Mouse (Mus musculus) heart, embryonic 16.5 days (tissue): Measurements from ENCODE around the gene Plppr2. TPM values are rescaled to one million over a fixed set of nuclear protein-coding genes. Genes with fewer than 3 reads are reported as not detected.
A peak's percentile ranks its signal among the peaks of the same experiment; 100 is the strongest.

Experiments
- ATAC-seq: fragments of 200-750 bp; cut with Nextera tagmentation; replicated peaks from 2 replicates; pipeline ENCODE4 v1.8.0; 2017; ENCODE audit warnings: moderate number of reproducible peaks; ENCODE audit not compliant: insufficient read depth, low FRiP score; ENCODE audit errors: extremely low read depth
- H3K27ac ChIP-seq: fragments of 300-500 bp; sonication (generic); 2 replicates; pipeline ENCODE4 v1.5.1; 2014; ENCODE audit warnings: mild to moderate bottlenecking, low read length, control low read depth, moderate library complexity
- H3K27me3 ChIP-seq: fragments of 300-500 bp; sonication (generic); 2 replicates; pipeline ENCODE4 v1.6.1; 2014; ENCODE audit warnings: low read length, mixed read lengths; ENCODE audit not compliant: control insufficient read depth, insufficient read depth
- H3K36me3 ChIP-seq: fragments of 300-500 bp; sonication (generic); 2 replicates; pipeline ENCODE4 v1.6.1; 2014; ENCODE audit not compliant: control insufficient read depth, insufficient read depth
- H3K4me1 ChIP-seq: fragments of 300-500 bp; sonication (generic); 2 replicates; pipeline ENCODE4 v1.6.1; 2014; ENCODE audit warnings: low read length, mixed read lengths; ENCODE audit not compliant: control insufficient read depth, insufficient read depth
- H3K4me2 ChIP-seq: fragments of 300-500 bp; sonication (generic); 2 replicates; pipeline ENCODE4 v1.6.1; 2014; ENCODE audit warnings: low read depth, mild to moderate bottlenecking, control low read depth, low read length
- H3K4me3 ChIP-seq: fragments of 300-500 bp; sonication (generic); 2 replicates; pipeline ENCODE4 v1.5.1; 2014; ENCODE audit warnings: mild to moderate bottlenecking, control low read depth, low read length
- H3K9ac ChIP-seq: fragments of 300-500 bp; sonication (generic); 2 replicates; pipeline ENCODE4 v1.6.1; 2014; ENCODE audit warnings: low read length, control low read depth
- H3K9me3 ChIP-seq: fragments of 300-500 bp; sonication (generic); replicated peaks from 2 replicates; pipeline ENCODE4 v1.6.1; 2016; ENCODE audit warnings: low read length; ENCODE audit not compliant: control insufficient read depth
- WGBS: fragments of 180-500 bp; shearing (Covaris S2); extraction: QIAGEN DNeasy Blood & Tissue Kit; methylation state at CpG from one replicate; pipeline ENCODE4 v1.1.7; 2014; 5-methylcytosine and 5-hydroxymethylcytosine counted together
- polyA plus RNA-seq: library from polyadenylated mRNA; unstranded; fragments of >200 nt; fragmentation: Nextera tagmentation; extraction: Ambion mirVana; gene quantifications from 2 replicates; pipeline ENCODE4 v1.2.1, GENCODE M21; 2015

Plppr2 gene
- 3.2 and 4.3 TPM in 2 replicates for polyA plus RNA-seq

GRCm38 (mm10) chr9:21936692-21937570, at the start of gene Plppr2:
Gene Plppr2 (plus strand): TSS chr9:21937033.
- WGBS = 1% methylated on average over 42 of the region's 43 CpGs
- Histone ChIP-seq H3K4me1 (no peaks in the 10 kb centered on the region; the same call in 1 of the 2 replicates), H3K4me3 (peak within 1 kb of the TSS; percentile 57), H3K9me3 (no peaks in the 10 kb centered on the region), H3K36me3 (no peaks in the 10 kb centered on the region), H3K27ac (no peak within 1 kb of the TSS), H3K9ac (peak within 1 kb of the TSS; percentile 65), H3K4me2 (peak within 1 kb of the TSS; percentile 74), H3K27me3 (no peaks in the 10 kb centered on the region)
- ATAC-seq = peak; percentile 97

DNA sequence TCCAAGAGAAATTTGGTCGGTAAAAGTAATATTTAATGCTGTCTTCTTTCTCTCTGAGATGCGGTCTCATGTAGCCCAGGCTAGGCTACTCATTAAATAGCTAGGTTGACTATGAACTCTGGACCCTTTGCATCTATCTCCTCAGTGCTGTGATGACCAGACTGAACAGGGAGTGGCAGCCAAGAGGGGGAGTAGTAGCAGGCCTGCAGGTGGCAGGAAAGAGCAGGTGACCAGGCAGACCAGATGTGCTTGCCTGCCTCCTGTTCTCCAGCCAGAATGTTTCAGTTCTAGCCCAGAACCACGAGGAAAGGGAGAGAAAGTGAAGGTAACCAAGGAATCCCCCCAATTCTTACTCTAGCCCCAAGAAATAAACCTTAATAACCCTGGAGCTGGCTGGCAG, 47.6 kb upstream of the Plppr2 start:
- 63% methylated on average over 3 of the region's 3 CpGs for WGBS
- Histone ChIP-seq H3K9ac (no peak overlapping the region), H3K4me2 (no peak overlapping the region), H3K4me1 (no peaks in the 10 kb centered on the region), H3K27me3 (0 out of 2 replicates have a peak, but pooled peaks cover 2% of the 10 kb centered on the region), H3K36me3 (no peaks in the 10 kb centered on the region), H3K27ac (no peak overlapping the region), H3K4me3 (no peak overlapping the region), H3K9me3 (no peaks in the 10 kb centered on the region)
- no peak for ATAC-seq

DNA sequence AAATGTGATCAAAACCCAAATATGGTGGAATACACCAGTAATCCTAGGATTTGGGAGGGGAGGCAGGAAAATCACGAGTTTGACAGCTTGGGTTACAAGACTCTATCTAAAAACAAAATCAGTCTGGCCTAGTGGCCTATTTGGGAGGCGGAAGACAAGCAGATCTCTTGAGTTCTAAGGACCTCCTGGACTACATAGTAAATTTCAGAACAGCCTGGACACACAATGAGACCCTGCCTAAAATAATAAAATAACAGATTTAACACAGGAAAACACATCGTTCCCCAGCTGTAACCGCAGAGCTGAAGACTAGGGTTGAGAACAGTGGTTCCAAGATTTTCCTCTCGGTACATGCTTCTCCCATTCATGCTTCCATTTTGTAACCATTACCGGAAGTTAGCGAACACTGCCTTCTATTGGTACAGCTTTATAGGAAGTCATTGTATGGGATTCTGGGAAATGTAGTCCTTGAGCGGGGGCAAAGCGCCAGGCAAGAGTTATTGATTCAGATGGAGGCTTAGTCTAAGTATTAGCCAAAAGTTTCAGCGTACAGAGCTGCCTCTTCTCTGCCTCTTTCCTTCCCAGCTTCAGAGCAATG, 35.5 kb upstream of the Plppr2 start:
- H3K27ac ChIP-seq = no peak overlapping the region
- H3K4me3 ChIP-seq = peak overlapping the region; percentile 54
- H3K9me3 ChIP-seq = no peaks in the 10 kb centered on the region; the same call in 1 of the 2 replicates
- H3K4me1 ChIP-seq = no peaks in the 10 kb centered on the region
- H3K4me2 ChIP-seq = peak overlapping the region; percentile 69
- peak overlapping the region; percentile 14; the same call in 1 of the 2 replicates for H3K9ac ChIP-seq
- peak; percentile 81 for ATAC-seq
- no peaks in the 10 kb centered on the region for H3K36me3 ChIP-seq
- 0 out of 2 replicates have a peak, but pooled peaks cover 3% of the 10 kb centered on the region for H3K27me3 ChIP-seq
- 18% methylated on average over 10 of the region's 10 CpGs for WGBS

DNA sequence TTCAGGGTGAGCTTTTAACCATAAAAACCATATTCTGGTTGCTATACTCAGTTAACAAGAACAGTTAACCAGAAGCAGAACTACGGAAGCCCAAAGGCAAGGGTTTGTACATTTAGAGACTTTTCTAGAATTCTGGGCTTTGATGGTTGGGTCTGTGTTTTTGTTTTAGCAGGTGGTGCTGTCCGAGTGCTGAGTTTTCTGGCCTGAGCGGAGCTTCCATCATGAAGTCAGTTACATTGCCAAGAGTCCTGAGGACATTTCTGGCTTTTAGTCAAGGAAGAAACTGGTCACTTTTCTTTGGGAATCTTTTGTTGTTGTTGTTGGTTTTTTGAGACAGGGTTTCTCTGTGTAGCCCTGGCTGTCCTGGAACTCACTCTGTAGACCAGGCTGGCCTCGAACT, 32.8 kb upstream of the Plppr2 start:
- 0 out of 2 replicates have a peak, but pooled peaks cover 3% of the 10 kb centered on the region for H3K27me3 ChIP-seq
- H3K4me2 ChIP-seq = no peak overlapping the region
- 77% methylated on average over 4 of the region's 4 CpGs for WGBS
- H3K27ac ChIP-seq = no peak overlapping the region
- no peak overlapping the region for H3K9ac ChIP-seq
- no peaks in the 10 kb centered on the region for H3K4me1 ChIP-seq
- H3K4me3 ChIP-seq = no peak overlapping the region
- H3K9me3 ChIP-seq = no peaks in the 10 kb centered on the region; the same call in 1 of the 2 replicates
- no peaks in the 10 kb centered on the region for H3K36me3 ChIP-seq
- ATAC-seq = no peak

- no peaks in the 10 kb centered on the region for H3K4me1 ChIP-seq
- ATAC-seq = no peak
- H3K27me3 ChIP-seq = no peaks in the 10 kb centered on the region
- H3K9me3 ChIP-seq = no peaks in the 10 kb centered on the region; the same call in 1 of the 2 replicates
- H3K27ac ChIP-seq = no peak overlapping the region
- 62% methylated on average over 11 of the region's 11 CpGs for whole genome bisulfite sequencing
- no peak overlapping the region for H3K4me2 ChIP-seq
- no peak overlapping the region for H3K9ac ChIP-seq
- no peaks in the 10 kb centered on the region for H3K36me3 ChIP-seq
- no peak overlapping the region for H3K4me3 ChIP-seq
These were observed 28.6 kb upstream of the Plppr2 start for GRCm38 (mm10) chr9:21908216-21908615.

DNA sequence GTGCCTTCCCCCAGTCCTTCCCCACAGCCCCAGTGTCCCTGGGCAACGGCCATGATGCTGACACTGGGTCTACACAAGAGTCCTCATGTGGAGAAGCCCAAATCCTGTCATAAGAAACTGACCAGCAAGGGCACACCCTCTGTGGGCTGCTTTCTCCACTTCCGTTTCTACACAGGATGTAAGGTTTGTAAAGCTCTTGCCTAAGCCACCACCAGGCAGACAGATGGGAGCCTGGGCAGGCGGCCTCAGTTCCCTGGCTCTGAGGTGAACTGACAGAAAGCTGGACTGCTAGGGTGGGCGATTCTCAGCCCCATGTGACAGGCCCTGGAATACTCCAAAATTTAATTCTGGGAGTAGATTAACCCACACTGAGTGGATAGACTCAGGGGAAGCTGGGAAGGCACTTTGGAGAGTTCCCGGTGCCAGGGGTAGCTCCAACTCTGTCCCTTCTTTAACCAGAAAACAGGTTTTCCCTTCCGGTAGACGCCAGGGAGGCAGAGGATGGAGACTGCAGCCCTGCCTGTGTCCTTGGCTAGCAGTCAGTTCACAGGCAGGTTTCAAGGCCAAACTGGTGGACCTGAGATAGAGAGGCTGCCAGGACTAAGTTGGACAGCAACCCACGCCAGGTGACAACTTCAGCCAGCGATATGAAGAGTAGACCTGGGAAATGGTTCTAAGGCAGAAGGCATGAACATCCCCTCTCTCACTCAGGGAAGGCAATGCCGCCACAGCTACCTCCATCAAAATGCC, 27.2 kb upstream of the Plppr2 start:
- Histone ChIP-seq H3K9me3 (no peaks in the 10 kb centered on the region; the same call in 1 of the 2 replicates), H3K27me3 (no peaks in the 10 kb centered on the region), H3K4me2 (no peak overlapping the region), H3K9ac (no peak overlapping the region), H3K4me1 (no peaks in the 10 kb centered on the region), H3K4me3 (no peak overlapping the region), H3K27ac (no peak overlapping the region), H3K36me3 (no peaks in the 10 kb centered on the region)
- no peak for ATAC-seq
- WGBS = 70% methylated on average over 10 of the region's 10 CpGs

DNA sequence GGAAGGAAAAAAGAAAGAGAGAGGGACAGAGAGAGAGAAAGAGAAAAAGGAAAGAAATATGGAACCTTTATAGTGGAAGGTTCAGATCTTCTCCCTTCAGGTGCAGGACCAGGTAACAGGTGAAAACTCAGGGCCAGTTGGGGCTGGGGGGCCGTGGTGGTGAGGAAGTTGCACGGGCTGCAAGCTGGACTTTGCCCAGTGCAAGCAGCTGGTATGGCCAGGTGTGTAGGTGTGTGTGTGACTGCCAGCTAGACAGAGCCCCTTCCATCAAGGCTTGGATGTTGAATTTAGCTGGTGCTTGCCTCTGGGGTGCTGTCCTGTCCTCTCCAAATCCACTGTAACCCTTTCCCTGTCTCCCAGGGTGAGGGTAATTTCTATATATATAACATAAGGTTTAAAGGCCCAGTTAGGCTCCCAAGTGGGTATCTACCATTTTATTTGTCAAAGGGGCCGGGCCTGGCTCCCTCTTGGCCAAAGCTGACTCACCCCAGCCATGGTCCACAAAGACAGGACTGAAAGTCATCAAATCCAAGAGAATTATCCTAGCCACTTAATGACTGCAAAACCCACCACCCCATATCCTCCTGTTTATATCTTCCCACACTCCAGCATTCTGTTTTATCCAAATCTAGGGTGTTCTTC, 19.9 kb upstream of the Plppr2 start:
- peak overlapping the region; percentile 72 for H3K9ac ChIP-seq
- no peak for ATAC-seq
- H3K4me1 ChIP-seq = peaks cover 5% of the 10 kb centered on the region; the same call in 1 of the 2 replicates

GRCm38 (mm10) chr9:21917493-21918034, 19.3 kb upstream of the Plppr2 start:
- H3K27ac ChIP-seq = peak overlapping the region; percentile 17; the same call in 1 of the 2 replicates
- 2% methylated on average over 33 of the region's 35 CpGs for WGBS
- no peaks in the 10 kb centered on the region for H3K36me3 ChIP-seq

More for the DNA sequence above, 19.9 kb upstream of the Plppr2 start:
- Histone ChIP-seq H3K9me3 (no peaks in the 10 kb centered on the region), H3K4me3 (peak overlapping the region; percentile 69), H3K27me3 (no peaks in the 10 kb centered on the region), H3K4me2 (peak overlapping the region; percentile 86), H3K27ac (no peak overlapping the region), H3K36me3 (no peaks in the 10 kb centered on the region)
- WGBS = 67% methylated on average over 3 of the region's 3 CpGs

More at GRCm38 (mm10) chr9:21917493-21918034, 19.3 kb upstream of the Plppr2 start:
- H3K4me2 ChIP-seq = peak overlapping the region; percentile 86
- H3K9me3 ChIP-seq = no peaks in the 10 kb centered on the region
- peak; percentile 25 for ATAC-seq
- H3K4me1 ChIP-seq = peaks cover 5% of the 10 kb centered on the region; the same call in 1 of the 2 replicates
- peak overlapping the region; percentile 72 for H3K9ac ChIP-seq
- no peaks in the 10 kb centered on the region for H3K27me3 ChIP-seq
- peak overlapping the region; percentile 69 for H3K4me3 ChIP-seq
